Mouse (Mus musculus) kidney, postnatal 14 days (tissue): ENCODE measurements at regions not wholly inside any gene's neighbourhood (a gene's known extent, or its start where the extent isn't known, plus 50 kb on each side); places are given as distances from the start of the nearest gene placed in this dataset.

ENCODE experiments used
- DNase-seq: peaks from one replicate; pipeline ENCODE4 v3.0.0; 2022; ENCODE audit warnings: mixed read lengths

DNA sequence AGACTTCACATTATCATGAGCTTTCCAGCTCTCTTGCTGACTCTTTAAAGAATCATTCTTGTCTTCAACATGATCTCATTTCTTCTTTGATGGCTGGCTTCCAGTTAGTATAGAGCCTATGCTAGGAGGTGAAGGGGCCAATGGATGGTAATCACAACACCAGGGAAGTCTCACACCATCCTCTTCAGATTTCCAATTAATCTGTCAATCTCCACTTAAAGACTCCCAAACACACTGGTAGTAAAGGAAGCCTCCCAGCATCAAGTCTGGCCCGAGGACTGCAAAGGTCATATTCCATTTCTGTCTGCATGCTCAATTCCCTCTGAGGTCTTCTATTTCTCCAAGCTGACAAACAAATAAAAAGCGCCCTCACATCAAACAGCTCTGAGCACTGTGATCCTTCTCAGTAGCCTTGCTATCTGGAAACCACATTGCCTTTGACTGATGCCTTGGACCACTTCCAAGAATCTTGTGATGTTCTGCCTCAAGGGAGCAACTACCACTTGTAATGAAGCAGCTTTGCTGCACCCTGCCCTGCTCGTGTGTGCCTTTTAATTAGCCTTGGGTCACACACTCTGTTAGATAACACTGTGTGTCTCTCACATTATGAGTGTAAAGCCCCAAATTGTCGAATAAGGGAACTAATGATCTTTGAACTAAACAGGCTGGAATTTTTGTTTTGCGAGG is 629.0 kb upstream of the Cdh10 start:
- DNase-seq: peak; percentile 43

GRCm38 (mm10) chr15:18190490-18190889 is 628.3 kb upstream of the Cdh10 start:
- DNase-seq: no peak

- no peak for DNase-seq
These were observed 607.6 kb upstream of the Cdh10 start for GRCm38 (mm10) chr15:18211102-18211501.

DNA sequence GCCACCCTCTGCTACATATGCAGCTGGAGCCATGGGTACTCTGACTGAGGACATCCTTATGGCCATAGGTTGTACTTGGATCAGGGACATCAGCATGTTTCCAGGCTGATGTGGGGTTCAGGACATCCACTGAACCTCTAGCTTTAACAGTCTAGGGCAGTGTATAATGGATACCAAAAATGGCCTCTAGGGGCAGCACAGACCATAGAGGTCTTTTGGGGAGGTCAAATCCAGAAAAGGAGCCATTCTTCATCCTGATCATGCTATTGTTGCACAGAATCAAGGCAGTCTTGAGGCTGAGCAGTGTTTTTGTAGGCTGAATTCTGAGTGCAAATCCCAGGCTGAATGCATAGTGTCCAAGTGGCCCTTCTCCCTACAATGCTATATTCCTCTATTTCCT is 598.8 kb upstream of the Cdh10 start:
- DNase-seq: no peak
